Mouse (Mus musculus): ENCODE data around the gene Gm28635.
A peak's percentile ranks its signal among the peaks of the same experiment; 100 is the strongest.

Gene Gm28635

GRCm38 (mm10) chr2:84592801-84593200, 85.0 kb downstream of the Gm28635 start:
- no peak for DNase-seq (ENCODE audit: low spot score)

DNA sequence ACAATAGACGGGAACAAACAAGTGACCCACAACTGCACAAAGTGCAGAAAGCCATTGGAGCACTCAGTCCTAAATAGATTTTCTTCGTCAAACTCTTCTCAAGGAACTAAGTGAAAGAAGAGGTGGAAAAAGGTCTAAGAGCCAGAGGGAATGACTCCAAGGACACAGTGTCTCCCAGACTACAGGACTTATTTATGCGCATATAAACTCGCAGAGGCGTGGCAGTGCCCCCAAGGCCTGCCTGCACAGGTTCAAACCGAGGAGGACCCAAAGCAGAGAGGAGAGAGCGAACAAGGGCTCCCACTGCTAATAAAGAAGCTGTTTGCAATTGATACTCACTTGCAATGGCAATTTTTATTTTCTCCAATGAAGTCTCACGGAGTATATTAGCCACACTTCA, 92.1 kb downstream of the Gm28635 start:
- no peak for DNase-seq (ENCODE audit: low spot score)

DNA sequence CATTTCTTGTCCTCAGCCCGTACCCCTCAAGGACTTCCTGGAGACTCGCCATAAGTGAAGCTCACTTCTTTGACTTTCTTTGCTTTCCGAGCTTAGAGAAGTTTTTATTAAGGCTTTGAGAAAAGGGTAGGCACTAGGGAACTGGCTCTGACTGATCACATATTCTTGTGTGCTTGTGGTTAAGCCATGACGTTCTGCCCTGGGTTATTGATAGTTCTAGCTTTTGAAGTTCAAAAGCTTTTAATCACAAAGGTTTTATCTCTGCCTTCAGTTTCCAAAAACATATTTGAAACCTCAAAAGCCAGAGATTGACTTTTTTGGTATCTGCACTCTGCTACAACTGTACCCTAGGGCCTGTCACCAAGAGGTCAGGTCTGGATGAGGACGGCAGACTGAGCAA, 95.6 kb downstream of the Gm28635 start:
- no peak for DNase-seq (ENCODE audit: low spot score)

GRCm38 (mm10) chr2:84581208-84581607, 96.6 kb downstream of the Gm28635 start:
- DNase-seq (ENCODE audit: low spot score): no peak

DNA sequence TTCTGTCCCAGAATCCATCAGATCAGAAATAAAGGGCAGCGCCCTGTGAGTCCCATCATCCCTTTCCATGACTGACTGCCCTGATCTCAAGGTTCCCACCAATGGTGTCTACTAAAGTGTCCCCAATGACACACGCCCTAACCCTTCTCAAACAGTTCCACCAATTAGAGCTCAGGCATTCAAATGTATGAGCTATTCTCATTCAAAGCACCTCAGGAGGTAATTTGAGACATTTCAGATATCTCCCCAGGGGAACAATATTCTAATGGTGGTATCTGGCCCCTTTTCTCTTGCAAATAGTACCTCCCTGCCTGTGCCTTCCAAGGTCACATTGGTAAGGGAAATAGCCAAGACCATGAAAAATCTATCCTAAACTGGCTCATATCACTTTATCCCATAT, 98.5 kb downstream of the Gm28635 start:
- no peak for DNase-seq (ENCODE audit: low spot score)

DNA sequence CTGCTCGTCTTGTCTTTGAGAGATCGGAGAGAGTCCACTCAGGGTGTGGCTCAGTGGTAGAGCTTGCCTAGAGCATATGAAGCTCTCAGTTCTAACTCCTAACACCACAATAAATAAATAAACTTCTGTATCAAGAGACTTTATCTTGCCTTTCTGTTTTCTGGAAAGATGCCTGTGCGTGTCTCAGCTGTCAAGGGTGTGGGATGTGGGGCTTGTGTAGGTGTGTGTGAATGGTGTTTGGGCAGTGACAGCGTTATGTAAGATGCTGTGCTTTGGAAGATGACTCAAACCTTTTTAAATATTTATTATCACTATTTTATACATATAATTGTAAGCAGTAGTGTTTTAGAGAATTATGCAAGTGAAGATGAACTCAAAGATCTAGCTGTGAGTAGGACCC, 103.7 kb downstream of the Gm28635 start:
- no peak for DNase-seq (ENCODE audit: low spot score)

GRCm38 (mm10) chr2:84556888-84557514, 120.8 kb downstream of the Gm28635 start:
- peak; percentile 14 for DNase-seq (ENCODE audit: low spot score)
